8 mouse cellular contexts compared by ENCODE assay signal in the genomic region with DNA sequence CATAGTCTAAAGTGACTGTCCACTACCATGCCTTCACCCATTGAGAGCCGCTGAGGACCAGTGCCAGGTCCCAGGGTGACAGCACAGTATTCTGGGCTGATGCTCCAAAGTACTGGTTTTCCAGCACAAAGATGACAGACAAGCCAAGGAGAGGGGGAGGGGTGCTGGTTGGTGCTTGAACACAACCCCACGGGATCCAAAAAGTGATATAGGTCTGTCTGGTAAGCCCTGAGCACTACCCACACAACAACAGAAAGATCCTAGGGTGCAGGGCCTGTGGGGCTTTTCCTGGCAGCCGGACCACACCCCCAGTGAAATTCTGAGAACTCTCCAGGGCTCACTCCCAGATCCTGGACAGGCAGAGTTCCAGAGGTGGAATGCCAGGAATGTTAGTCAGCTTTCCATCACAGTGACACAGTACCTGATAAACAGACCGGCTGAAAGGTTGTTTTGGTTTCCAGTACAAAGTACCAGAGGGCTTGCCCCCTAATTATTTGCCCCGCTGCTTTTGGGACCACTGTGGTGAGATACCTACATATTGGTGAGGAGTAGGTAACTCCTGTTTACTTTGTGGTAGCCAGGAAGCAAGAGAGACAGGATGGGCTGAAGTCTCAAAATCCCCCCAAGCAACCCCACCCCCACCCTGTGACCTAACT. TPM values are rescaled to one million over a fixed set of nuclear protein-coding genes. Genes with fewer than 3 reads are reported as not detected.
DNase-seq lines count a peak whose midpoint lies in the region; ATAC-seq and TF ChIP-seq lines count a peak whose summit lies in the region.

No protein-coding gene starts in this region.

- TF ChIP-seq POLR2A in ES-Bruce4 (IDR thresholded peaks at IDR 0.05; ENCODE audit: insufficient read depth, low read length), result no peak

- ATAC-seq in kidney, embryonic 14.5 days (ENCODE audit: low FRiP score, low TSS enrichment), result no peak

- H3K9me3 ChIP-seq in ES-Bruce4 (replicated peaks; ENCODE audit: control insufficient read depth, insufficient read depth, low read length, poor library complexity, severe bottlenecking), result peaks cover 9% of the 10 kb centered on the region; the same call in 1 of the 2 replicates
- no peaks in the 10 kb centered on the region for H3K9me3 ChIP-seq in kidney, embryonic 14.5 days (ENCODE audit: control insufficient read depth, low read length)

- H3K9ac ChIP-seq in ES-Bruce4 (ENCODE audit: low read depth, poor library complexity, severe bottlenecking), result no peak overlapping the region
- H3K9ac ChIP-seq in kidney, embryonic 14.5 days (ENCODE audit: low read depth, low read length), result no peak overlapping the region

- TF ChIP-seq EP300 in ES-Bruce4 (IDR thresholded peaks at IDR 0.05; ENCODE audit: insufficient read depth, low read depth, low read length), result peak; percentile 95

- H3K4me2 ChIP-seq in kidney, embryonic 14.5 days (replicated peaks; ENCODE audit: low read depth, low read length), result no peak overlapping the region

- WGBS in kidney, embryonic 14.5 days, result 18% methylated on average over 5 of the region's 5 CpGs

- TF ChIP-seq CTCF in ES-Bruce4 (IDR thresholded peaks at IDR 0.05; ENCODE audit: low read depth, low read length), result no peak

- no peaks in the 10 kb centered on the region for H3K27me3 ChIP-seq in ES-Bruce4 (ENCODE audit: control insufficient read depth, insufficient read depth, low read length, poor library complexity, severe bottlenecking)
- no peaks in the 10 kb centered on the region for H3K27me3 ChIP-seq in kidney, embryonic 14.5 days (ENCODE audit: control insufficient read depth, insufficient read depth, low read length)

- intact Hi-C loops in gastrocnemius, postnatal 36 days (cut with DNase I), result no loop called here

- no peak overlapping the region for H3K4me3 ChIP-seq in ES-Bruce4 (ENCODE audit: low read depth, low read length)
- H3K4me3 ChIP-seq in kidney, embryonic 14.5 days (ENCODE audit: low read length), result no peak overlapping the region

- H3K27ac ChIP-seq in ES-Bruce4 (ENCODE audit: insufficient read depth, low read length), result peak overlapping the region; percentile 99
- peak overlapping the region; percentile 47; the same call in 1 of the 2 replicates for H3K27ac ChIP-seq in kidney, embryonic 14.5 days (ENCODE audit: low read depth, low read length)

- peak; percentile 55 for DNase-seq in cerebellum, adult 9-10 months
- DNase-seq in cerebellum, adult 11 months, result no peak
- DNase-seq in gastrocnemius, postnatal 36 days, result peak; percentile 47 to 51
- DNase-seq in lung, postnatal 36 days, result peak; percentile 88
- no peak for DNase-seq in thymus, postnatal 0 days (ENCODE audit: low spot score)
- DNase-seq in layer of hippocampus, postnatal 14 days (ENCODE audit: low spot score in 2 of 2), result no peak

- peaks cover 10% of the 10 kb centered on the region for H3K4me1 ChIP-seq in ES-Bruce4 (ENCODE audit: control insufficient read depth, insufficient read depth, low read length)
- H3K4me1 ChIP-seq in kidney, embryonic 14.5 days (ENCODE audit: control insufficient read depth, insufficient read depth, low read length), result peaks cover 36% of the 10 kb centered on the region

- H3K36me3 ChIP-seq in ES-Bruce4 (ENCODE audit: control insufficient read depth, insufficient read depth, low read length, poor library complexity, severe bottlenecking), result peaks cover 28% of the 10 kb centered on the region
- peaks cover 28% of the 10 kb centered on the region for H3K36me3 ChIP-seq in kidney, embryonic 14.5 days (ENCODE audit: control insufficient read depth, insufficient read depth, low read length)

RNA-seq across cellular contexts. Expression of a gene that starts 5.5 kb away (rescaled TPM):
- polyA plus RNA-seq in ES-Bruce4 (2011; ENCODE audit: insufficient read depth, insufficient read length, low read depth, missing spikeins), result 128 and 136 TPM in 2 replicates
- total RNA-seq in gastrocnemius, postnatal 36 days (2021), result 10 to 100 TPM; 22.1 to 32.2 TPM
- 37.4 and 46.2 TPM in 2 replicates for polyA plus RNA-seq in kidney, embryonic 14.5 days (2014; fragmentation: Nextera tagmentation; extraction: Ambion mirVana)
- polyA plus RNA-seq in thymus, postnatal 0 days (2015; fragmentation: Nextera tagmentation; extraction: Ambion mirVana), result 40.2 and 43.8 TPM in 2 replicates
- 10 to 100 TPM; 40.8 to 48.4 TPM for total RNA-seq in layer of hippocampus, postnatal 14 days (2021)

RNA-seq across cellular contexts. Expression of a gene that starts 48.0 kb away (rescaled TPM):
- polyA plus RNA-seq in ES-Bruce4 (2011; ENCODE audit: insufficient read depth, insufficient read length, low read depth, missing spikeins), result 39.2 and 40.2 TPM in 2 replicates
- total RNA-seq in gastrocnemius, postnatal 36 days (2021), result 1 to 10 TPM; 6.6 to 8.9 TPM
- polyA plus RNA-seq in kidney, embryonic 14.5 days (2014; fragmentation: Nextera tagmentation; extraction: Ambion mirVana), result 80.3 and 100 TPM in 2 replicates
- polyA plus RNA-seq in thymus, postnatal 0 days (2015; fragmentation: Nextera tagmentation; extraction: Ambion mirVana), result 63.6 and 78.9 TPM in 2 replicates
- total RNA-seq in layer of hippocampus, postnatal 14 days (2021), result 10 to 100 TPM; 17.3 to 26.1 TPM

RNA-seq across cellular contexts. Expression of a gene that starts 48.4 kb away (rescaled TPM):
- 10.0 and 13.2 TPM in 2 replicates for polyA plus RNA-seq in ES-Bruce4 (2011; ENCODE audit: insufficient read depth, insufficient read length, low read depth, missing spikeins)
- total RNA-seq in gastrocnemius, postnatal 36 days (2021), result 1 to 10 TPM; 3.6 to 3.7 TPM
- polyA plus RNA-seq in kidney, embryonic 14.5 days (2014; fragmentation: Nextera tagmentation; extraction: Ambion mirVana), result 8.6 and 13.7 TPM in 2 replicates
- 6.4 and 7.4 TPM in 2 replicates for polyA plus RNA-seq in thymus, postnatal 0 days (2015; fragmentation: Nextera tagmentation; extraction: Ambion mirVana)
- 10 to 100 TPM in 1 of 2 experiments, 1 to 10 TPM in 1; 9.2 to 12.0 TPM for total RNA-seq in layer of hippocampus, postnatal 14 days (2021)

Comparison
In these comparisons a context has a peak if more than half of its experiments do, and no peak if none do; other contexts are left out.
1. DNase-seq: peak in cerebellum, adult 9-10 months (single experiment), gastrocnemius, postnatal 36 days (2 of 2) and lung, postnatal 36 days (single experiment); none in cerebellum, adult 11 months (single experiment), thymus, postnatal 0 days (single experiment) and layer of hippocampus, postnatal 14 days (0 of 2).